ENCODE assay signal across 20 mouse cellular contexts in the genomic region with DNA sequence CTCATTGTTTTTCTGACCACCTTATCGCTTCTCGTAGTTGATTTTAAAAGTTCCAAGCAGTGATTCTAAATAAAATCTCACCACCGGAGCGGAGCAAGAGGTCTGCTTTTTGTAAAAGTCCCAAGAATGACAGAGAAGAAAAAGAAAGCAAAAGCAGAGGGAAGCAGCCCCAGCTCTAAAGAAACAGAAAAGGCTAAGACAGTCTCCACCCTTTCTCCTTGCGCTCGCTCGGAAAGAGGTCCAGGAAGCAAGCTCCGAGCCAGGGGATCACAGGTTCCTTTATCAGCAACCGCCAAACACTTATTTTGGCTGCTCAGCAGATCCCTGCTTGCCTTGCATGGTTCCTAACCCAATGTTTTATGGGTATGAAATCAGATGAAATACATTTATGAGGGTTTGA.
DNase-seq lines count a peak whose midpoint lies in the region; ATAC-seq and TF ChIP-seq lines count a peak whose summit lies in the region.
"Had no signal": no experiment of that assay in that cellular context is flagged by ENCODE, and none has a peak within 500 bp of the region (broad histone marks: within the 10 kb centered on the region; RNA-seq: fewer than 3 reads in every experiment).

No protein-coding gene starts in this region.

- DNase-seq in lung, postnatal 4 days = no peak
- DNase-seq in intestine, embryonic 14.5 days (ENCODE audit: low spot score) = peak; percentile 56
- DNase-seq in spleen, adult 12 weeks (ENCODE audit: low spot score) = no peak
- no peak for DNase-seq in embryo, embryonic 11 days
- no peak for DNase-seq in left cerebral cortex, adult 2 months (ENCODE audit: extremely low spot score in 1 of 2, low spot score in 2 of 2)
- DNase-seq: adrenal gland, postnatal 36 days; cerebellum, adult 9-10 months; kidney, adult 18-20 months; kidney, postnatal 14 days; liver, postnatal 0 days had no signal

- no peaks in the 10 kb centered on the region for H3K36me3 ChIP-seq in lung, embryonic 16.5 days (ENCODE audit: control insufficient read depth, insufficient read depth, low read length)
- H3K36me3 ChIP-seq in heart, embryonic 12.5 days = no peaks in the 10 kb centered on the region
- no peaks in the 10 kb centered on the region for H3K36me3 ChIP-seq in intestine, embryonic 14.5 days (ENCODE audit: control insufficient read depth, insufficient read depth, low read length)
- H3K36me3 ChIP-seq: limb, embryonic 15.5 days; neural tube, embryonic 13.5 days had no signal

- no peak overlapping the region for H3K4me3 ChIP-seq in lung, embryonic 16.5 days (ENCODE audit: low read length)
- H3K4me3 ChIP-seq in heart, embryonic 12.5 days = peak overlapping the region; percentile 22
- H3K4me3 ChIP-seq in intestine, embryonic 14.5 days (ENCODE audit: low read depth, low read length) = peak overlapping the region; percentile 20; the same call in 1 of the 2 replicates
- no peak overlapping the region for H3K4me3 ChIP-seq in left cerebral cortex, adult 2 months
- H3K4me3 ChIP-seq: erythroblast, embryonic 14.5 days; limb, embryonic 15.5 days; neural tube, embryonic 13.5 days had no signal

- no peaks in the 10 kb centered on the region for H3K9me3 ChIP-seq in lung, embryonic 16.5 days (ENCODE audit: control insufficient read depth, low read length)
- no peaks in the 10 kb centered on the region for H3K9me3 ChIP-seq in heart, embryonic 12.5 days (replicated peaks)
- no peaks in the 10 kb centered on the region for H3K9me3 ChIP-seq in intestine, embryonic 14.5 days (ENCODE audit: control insufficient read depth, low read length)
- H3K9me3 ChIP-seq: limb, embryonic 15.5 days; neural tube, embryonic 13.5 days had no signal

- H3K4me1 ChIP-seq in lung, embryonic 16.5 days (replicated peaks; ENCODE audit: control insufficient read depth, insufficient read depth, low read length) = no peaks in the 10 kb centered on the region
- H3K4me1 ChIP-seq in heart, embryonic 12.5 days (replicated peaks) = no peaks in the 10 kb centered on the region
- no peaks in the 10 kb centered on the region for H3K4me1 ChIP-seq in intestine, embryonic 14.5 days (replicated peaks; ENCODE audit: control insufficient read depth, insufficient read depth, low read length)
- H3K4me1 ChIP-seq: limb, embryonic 15.5 days; neural tube, embryonic 13.5 days had no signal

- peak overlapping the region; percentile 8; the same call in 1 of the 2 replicates for H3K4me2 ChIP-seq in lung, embryonic 16.5 days (ENCODE audit: low read depth, low read length)
- H3K4me2 ChIP-seq in heart, embryonic 12.5 days = peak overlapping the region; percentile 58
- peak overlapping the region; percentile 45 for H3K4me2 ChIP-seq in intestine, embryonic 14.5 days (ENCODE audit: low read length)
- H3K4me2 ChIP-seq: hindbrain, embryonic 14.5 days; limb, embryonic 15.5 days; midbrain, embryonic 11.5 days; neural tube, embryonic 13.5 days had no signal

- no peak for ATAC-seq in lung, embryonic 16.5 days (ENCODE audit: low read depth)
- peak; percentile 57; the same call in 1 of the 2 replicates for ATAC-seq in heart, embryonic 12.5 days (ENCODE audit: insufficient number of reproducible peaks, low FRiP score)
- no peak for ATAC-seq in intestine, embryonic 14.5 days (replicated peaks; ENCODE audit: low FRiP score, low TSS enrichment, low read depth)
- ATAC-seq: forebrain, embryonic 14.5 days; liver, postnatal 0 days; Patski had no signal

- H3K27ac ChIP-seq in lung, embryonic 16.5 days (ENCODE audit: low read length) = no peak overlapping the region
- H3K27ac ChIP-seq in heart, embryonic 12.5 days (ENCODE audit: poor library complexity, severe bottlenecking) = no peak overlapping the region
- H3K27ac ChIP-seq in intestine, embryonic 14.5 days (ENCODE audit: low read depth) = peak overlapping the region; percentile 43; the same call in 1 of the 2 replicates
- H3K27ac ChIP-seq in left cerebral cortex, adult 2 months = no peak overlapping the region
- H3K27ac ChIP-seq: hindbrain, embryonic 14.5 days; limb, embryonic 15.5 days; macrophage; neural tube, embryonic 13.5 days had no signal

- H3K9ac ChIP-seq in lung, embryonic 16.5 days (ENCODE audit: low read length) = no peak overlapping the region
- no peak overlapping the region for H3K9ac ChIP-seq in heart, embryonic 12.5 days
- H3K9ac ChIP-seq in intestine, embryonic 14.5 days (ENCODE audit: low read length) = 0 out of 2 replicates have a peak overlapping the region, but pooled peaks have one; percentile 5
- H3K9ac ChIP-seq: hindbrain, embryonic 14.5 days; limb, embryonic 15.5 days; liver, postnatal 0 days; neural tube, embryonic 13.5 days had no signal

- intact Hi-C loops in left cerebral cortex, adult 2 months (cut with DNase I) = no loop called here

- TF ChIP-seq CTCF in left cerebral cortex, adult 2 months (IDR thresholded peaks at IDR 0.05) = no peak

- WGBS in lung, embryonic 16.5 days = 64% methylated on average over 9 of the region's 9 CpGs
- 28% methylated on average over 9 of the region's 9 CpGs for WGBS in heart, embryonic 12.5 days
- 29% methylated on average over 9 of the region's 9 CpGs for WGBS in intestine, embryonic 14.5 days

- no peaks in the 10 kb centered on the region for H3K27me3 ChIP-seq in lung, embryonic 16.5 days (ENCODE audit: control insufficient read depth, insufficient read depth, low read depth, low read length)
- no peaks in the 10 kb centered on the region for H3K27me3 ChIP-seq in heart, embryonic 12.5 days (replicated peaks)
- H3K27me3 ChIP-seq in intestine, embryonic 14.5 days (replicated peaks; ENCODE audit: control insufficient read depth, insufficient read depth, low read length) = no peaks in the 10 kb centered on the region
- H3K27me3 ChIP-seq: limb, embryonic 15.5 days; neural tube, embryonic 13.5 days; Patski had no signal

Comparison
In these comparisons a context has a peak if more than half of its experiments do, and no peak if none do; other contexts are left out.
1. H3K4me2 ChIP-seq: peak in every context shown above with its lines; median percentile 58 in heart, embryonic 12.5 days; 45 in intestine, embryonic 14.5 days; 8 in lung, embryonic 16.5 days.
2. H3K4me3 ChIP-seq: peak in heart, embryonic 12.5 days (single experiment) and intestine, embryonic 14.5 days (single experiment); none in lung, embryonic 16.5 days (single experiment) and left cerebral cortex, adult 2 months (single experiment).